Mouse (Mus musculus): Measurements from ENCODE around the gene Pebp1.

DNA sequence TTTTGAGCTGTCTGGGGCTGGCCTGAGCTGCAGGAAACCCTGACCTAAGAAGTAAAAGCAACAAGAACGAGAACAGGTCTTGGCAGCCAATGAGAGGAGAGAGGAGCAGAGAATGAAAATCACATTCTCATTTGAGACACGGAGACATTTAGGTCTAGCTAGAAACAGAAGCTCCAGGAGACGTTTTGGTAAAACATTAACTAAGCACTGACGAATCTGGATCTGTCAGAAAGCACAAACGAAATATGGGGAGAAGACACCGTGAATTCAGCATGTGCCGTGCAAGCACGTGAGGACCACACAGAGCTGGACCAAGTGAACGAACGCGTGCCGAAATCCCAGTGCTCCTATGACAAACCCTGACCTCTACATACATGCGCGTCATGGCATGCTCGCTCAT, 29.1 kb downstream of the Pebp1 start:
- TF ChIP-seq RAD21 (IDR thresholded peaks at IDR 0.05; ENCODE audit: low read depth, low read length) = no peak
- no peak for TF ChIP-seq HCFC1 (IDR thresholded peaks at IDR 0.05; ENCODE audit: low read depth, low read length)
- no peak for TF ChIP-seq POLR2A (IDR thresholded peaks at IDR 0.05; ENCODE audit: control insufficient read depth in 1 of 2, insufficient read depth in 1 of 2, low read depth in 1 of 2, low read length in 2 of 2, poor library complexity in 1 of 2)
- no peak for TF ChIP-seq ZKSCAN1 (IDR thresholded peaks at IDR 0.05; ENCODE audit: low read depth, low read length)
- TF ChIP-seq MEF2A (IDR thresholded peaks at IDR 0.05; ENCODE audit: extremely low read depth, insufficient replicate concordance, low read depth, low read length, poor library complexity, severe bottlenecking) = no peak
- no peak for TF ChIP-seq MAX (IDR thresholded peaks at IDR 0.05; ENCODE audit: low read length)
- no peak for TF ChIP-seq NELFE (IDR thresholded peaks at IDR 0.05; ENCODE audit: low read depth, low read length)
- no peak for TF ChIP-seq E2F4 (IDR thresholded peaks at IDR 0.05; ENCODE audit: borderline replicate concordance, low read depth, low read length)
- no peak for TF ChIP-seq POLR2AphosphoS2 (IDR thresholded peaks at IDR 0.05; ENCODE audit: low read length)
- no peak for TF ChIP-seq EP300 (IDR thresholded peaks at IDR 0.05; ENCODE audit: low read depth in 1 of 2, low read length in 2 of 2)
- no peak for TF ChIP-seq CTCF (IDR thresholded peaks at IDR 0.05 in 2 of 3, conservative IDR thresholded peaks at IDR 0.05 in 1 of 3; ENCODE audit: control insufficient read depth in 1 of 3, insufficient read depth in 1 of 3, low read depth in 2 of 3, low read length in 3 of 3, poor library complexity in 1 of 3, severe bottlenecking in 1 of 3)
